Mouse (Mus musculus) layer of hippocampus, adult 11-12 months (tissue): ENCODE data around the gene Masp2.

Source experiments
- DNase-seq: peaks from one replicate; pipeline ENCODE4 v3.0.0; 2022; ENCODE audit warnings: low spot score

Masp2 gene

GRCm38 (mm10) chr4:148602357-148603120 is at the start of gene Masp2:
Gene Masp2, plus strand, starts transcription at chr4:148602554.
- no peak for DNase-seq

DNA sequence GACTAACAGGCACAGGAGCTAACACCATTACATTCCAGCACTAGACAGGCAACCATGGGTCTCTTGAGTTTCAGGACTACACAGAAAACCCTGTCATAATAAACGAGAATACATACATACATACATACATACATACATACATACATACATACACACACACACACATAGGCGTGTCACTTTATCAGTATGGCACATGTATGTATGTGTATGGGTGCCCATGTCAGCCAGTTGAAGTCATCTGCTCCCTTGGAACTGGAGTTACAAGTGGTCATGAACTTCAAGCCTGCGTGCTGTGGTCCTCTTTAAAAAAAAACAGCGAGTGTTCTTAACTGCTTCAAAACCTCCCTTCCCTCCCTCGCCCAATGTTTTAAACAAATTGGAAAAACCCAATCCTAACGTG is 44.6 kb upstream of the Masp2 start:
- DNase-seq = no peak

DNA sequence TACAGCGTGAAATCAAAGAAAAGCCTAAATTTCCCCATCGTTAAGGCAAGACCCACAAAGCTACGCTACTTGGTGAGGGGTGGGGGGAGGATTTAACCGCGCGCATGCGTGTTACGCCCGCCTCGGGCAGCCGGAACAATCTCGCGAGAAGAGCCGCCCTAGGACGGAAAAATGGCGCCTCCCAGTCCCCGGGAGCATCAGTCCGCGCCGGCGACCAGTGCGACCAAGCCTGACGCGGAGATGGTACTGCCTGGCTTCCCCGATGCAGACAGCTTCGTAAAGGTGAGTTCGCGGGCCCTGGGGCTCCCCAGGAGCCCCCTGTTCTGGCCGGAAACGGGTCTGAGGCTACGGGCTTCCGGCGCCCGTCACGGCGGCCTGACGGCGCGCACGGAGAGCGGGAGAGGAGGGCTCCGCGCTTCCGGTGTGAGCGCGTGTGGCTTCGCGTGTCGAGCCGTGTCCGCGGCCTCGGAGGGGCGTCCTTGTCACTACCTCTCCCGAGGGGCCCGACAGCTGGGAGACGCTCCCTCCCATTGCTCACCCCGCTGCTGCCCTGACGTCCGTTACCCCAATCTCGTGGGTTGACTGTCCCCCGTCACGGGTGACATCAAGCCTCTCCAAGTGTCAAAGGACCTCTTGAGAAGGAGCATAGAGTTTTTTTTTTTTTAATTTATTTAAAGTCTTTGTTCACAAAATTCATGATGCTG is 43.9 kb upstream of the Masp2 start, which contains the start of gene Exosc10:
Gene Exosc10 (plus strand): TSS at position 133 of the 704 bp plus-strand sequence.
- peak; percentile 83 for DNase-seq

DNA sequence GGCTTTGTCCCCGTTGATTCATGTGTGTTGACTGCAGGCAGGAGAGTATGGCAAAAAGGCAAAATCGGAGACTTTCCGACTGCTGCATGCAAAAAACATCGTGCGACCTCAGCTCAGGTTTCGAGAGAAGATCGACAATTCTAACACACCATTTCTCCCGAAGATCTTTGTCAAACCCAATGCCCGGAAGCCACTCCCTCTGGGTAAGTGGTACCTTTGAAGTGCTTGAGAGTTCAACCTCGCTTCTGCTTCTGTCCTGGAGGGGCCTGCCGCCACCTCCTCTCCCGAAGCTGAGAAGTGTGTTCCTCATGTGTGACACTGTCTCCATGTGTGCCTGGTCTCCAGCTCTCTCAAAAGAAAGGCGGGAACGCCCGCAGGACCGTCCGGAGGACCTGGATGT is 39.7 kb upstream of the Masp2 start:
- DNase-seq = no peak

DNA sequence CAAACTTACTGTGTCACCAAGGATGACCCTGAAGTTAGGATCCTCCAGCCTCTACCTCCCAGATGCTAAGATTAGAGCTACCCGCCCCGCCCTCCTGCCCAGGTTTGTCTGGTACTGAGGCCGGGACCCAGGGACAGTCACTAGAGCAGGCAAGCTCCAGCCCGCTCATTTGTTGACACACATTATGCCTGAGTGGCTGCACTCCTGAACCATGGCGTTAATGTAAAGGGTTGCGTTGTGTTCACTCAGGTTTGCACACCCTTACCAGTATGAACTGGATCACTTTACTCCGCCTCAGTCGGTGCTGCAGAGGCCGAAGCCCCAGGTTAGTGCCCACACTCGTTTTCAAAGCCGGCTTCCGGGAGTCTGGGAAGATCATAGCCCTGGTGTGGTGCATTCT is 38.8 kb upstream of the Masp2 start:
- no peak for DNase-seq

GRCm38 (mm10) chr4:148570138-148570537 is 32.2 kb upstream of the Masp2 start:
- no peak for DNase-seq

GRCm38 (mm10) chr4:148570693-148571295 is 31.6 kb upstream of the Masp2 start:
- no peak for DNase-seq

GRCm38 (mm10) chr4:148573222-148573621 is 29.1 kb upstream of the Masp2 start:
- DNase-seq = no peak

- DNase-seq = no peak
Observed at GRCm38 (mm10) chr4:148580765-148581164, 21.6 kb upstream of the Masp2 start.

DNA sequence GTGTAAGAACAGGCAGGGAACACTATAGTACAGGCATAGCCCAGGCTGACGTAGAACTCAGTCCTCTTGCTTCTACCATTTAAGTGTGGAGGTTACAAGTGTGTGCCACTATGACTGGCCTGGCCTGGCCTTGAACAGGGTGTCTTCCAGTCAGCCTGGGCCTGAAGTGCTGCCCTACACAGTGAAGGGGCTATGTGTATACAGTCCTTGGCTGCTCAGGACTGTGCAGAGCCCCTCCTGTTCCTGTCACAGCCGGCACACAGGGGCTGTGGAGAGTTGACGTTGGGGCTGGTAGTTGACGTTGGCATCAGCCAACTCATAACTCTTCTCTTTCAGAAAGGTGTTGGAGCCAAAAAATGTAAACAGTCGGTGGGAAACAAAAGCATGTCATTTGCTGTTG is 20.9 kb upstream of the Masp2 start:
- DNase-seq = no peak

DNA sequence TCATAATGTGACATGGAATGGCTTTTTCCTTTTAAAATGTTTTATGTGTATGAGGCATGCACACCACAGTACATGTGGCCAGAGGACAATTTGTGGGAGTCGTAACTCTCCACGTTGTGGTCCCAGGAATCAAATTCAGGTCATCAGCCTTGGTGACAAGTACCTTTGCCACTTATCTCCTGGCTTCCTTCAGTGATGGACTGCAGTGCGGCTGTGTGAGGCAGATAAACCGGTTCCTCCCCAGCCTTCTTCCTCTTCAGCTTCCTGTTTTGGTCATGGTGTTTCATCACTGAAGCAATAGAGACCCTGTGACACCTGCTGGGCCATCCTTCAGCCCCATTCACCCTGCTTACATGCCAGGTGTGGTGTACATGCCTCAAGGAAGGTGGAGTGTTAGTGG is 19.1 kb upstream of the Masp2 start:
- DNase-seq = no peak

GRCm38 (mm10) chr4:148586648-148587047 is 15.7 kb upstream of the Masp2 start:
- DNase-seq = no peak

DNA sequence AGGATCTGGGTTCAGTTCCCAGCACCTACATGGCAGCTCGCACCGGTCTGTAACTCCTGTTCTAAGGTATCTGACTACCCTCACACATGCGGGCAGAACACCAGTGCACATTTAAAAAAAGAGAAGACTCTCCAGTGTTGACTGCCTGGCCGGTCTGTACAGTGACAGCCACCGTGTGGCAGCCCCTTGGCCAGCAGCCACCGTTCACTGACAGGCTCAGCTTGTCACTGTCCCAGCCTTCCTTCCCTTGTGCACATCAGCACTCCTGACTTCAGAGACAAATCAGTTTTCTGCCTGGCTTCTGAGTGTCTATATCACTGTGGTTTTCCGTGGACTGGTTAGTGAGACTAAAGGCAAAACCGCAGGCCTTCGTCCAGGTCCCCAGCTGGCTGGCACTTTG is 13.6 kb upstream of the Masp2 start:
- DNase-seq = peak; percentile 41

GRCm38 (mm10) chr4:148589565-148589964 is 12.8 kb upstream of the Masp2 start:
- no peak for DNase-seq

- no peak for DNase-seq
Observed at GRCm38 (mm10) chr4:148590421-148591170, 11.8 kb upstream of the Masp2 start.

GRCm38 (mm10) chr4:148591171-148591630 is 11.2 kb upstream of the Masp2 start, which contains the start of gene Srm:
Gene Srm, plus strand, starts transcription at chr4:148591503.
- peak; percentile 99 for DNase-seq

- DNase-seq = no peak
Observed at GRCm38 (mm10) chr4:148591637-148592380, 10.5 kb upstream of the Masp2 start.

DNA sequence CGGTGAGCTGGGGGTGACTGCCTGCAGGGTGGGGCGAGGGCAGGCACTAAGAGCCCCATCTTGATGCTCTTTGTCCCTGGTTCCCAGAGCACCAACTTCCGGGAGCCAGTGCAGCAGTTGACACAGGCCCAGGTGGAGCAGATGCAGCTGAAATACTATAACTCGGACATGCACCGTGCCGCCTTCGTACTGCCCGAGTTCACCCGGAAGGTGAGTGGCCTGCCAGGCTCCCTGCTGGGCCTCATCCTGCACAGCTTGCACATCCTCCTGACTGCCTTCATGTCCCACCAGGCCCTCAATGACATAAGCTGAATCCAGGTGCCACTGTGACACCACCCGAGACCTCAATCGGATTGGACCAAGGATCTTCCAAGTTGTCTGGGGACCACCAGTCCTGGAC is 8.4 kb upstream of the Masp2 start:
- DNase-seq = no peak

DNA sequence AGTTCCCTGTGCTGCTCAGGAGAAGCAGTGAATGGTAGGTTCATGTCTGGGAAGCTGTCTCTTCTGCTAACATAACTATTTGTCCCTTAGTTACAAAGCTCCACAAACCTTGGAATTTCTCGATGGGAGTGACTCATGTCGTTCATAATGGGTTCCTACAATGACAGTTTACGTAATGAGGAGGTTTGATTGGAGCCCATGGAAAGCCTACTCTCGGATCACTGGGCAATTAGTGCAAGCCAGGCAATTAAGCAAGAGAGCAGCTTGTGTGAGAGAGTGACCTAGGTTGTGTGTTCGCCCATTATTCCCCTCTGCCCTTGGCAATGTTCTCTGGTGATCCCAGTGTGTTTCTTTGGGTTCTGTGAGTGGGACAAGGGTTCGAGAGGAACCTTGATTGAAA is 6.4 kb upstream of the Masp2 start:
- no peak for DNase-seq

- no peak for DNase-seq
Observed at GRCm38 (mm10) chr4:148596731-148597130, 5.6 kb upstream of the Masp2 start.

DNA sequence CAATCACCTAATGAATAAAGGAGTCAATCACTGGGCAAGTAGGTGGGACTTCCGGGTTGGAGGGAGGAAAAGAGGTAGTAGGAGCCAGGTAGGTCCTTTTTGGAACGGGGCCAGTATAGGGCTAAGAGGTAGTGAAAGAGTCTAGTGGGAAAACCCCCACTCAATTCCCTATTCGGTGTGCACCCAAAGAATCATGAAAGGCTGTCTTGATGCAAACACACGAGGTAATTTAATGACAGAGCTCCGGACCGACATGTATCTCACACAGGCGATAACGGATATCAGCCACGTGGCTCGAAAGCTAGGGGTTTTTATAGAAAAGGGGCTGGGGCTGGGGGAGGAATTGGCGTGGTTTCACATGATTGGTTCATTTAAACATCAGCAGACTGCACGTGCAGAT is 3.5 kb upstream of the Masp2 start:
- DNase-seq = no peak
